8 mouse cellular contexts compared by ENCODE assay signal in genomic region chr4:103214925-103215820, GRCm38 (mm10). TPM values are rescaled to one million over a fixed set of nuclear protein-coding genes. Genes with fewer than 3 reads are reported as not detected.
A peak's percentile ranks its signal among the peaks of the same experiment; 100 is the strongest.
DNase-seq lines count a peak whose midpoint lies in the region; ATAC-seq lines count a peak whose summit lies in the region.

Slc35d1 (minus strand) TSS chr4:103215164.

- intact Hi-C loops in left cerebral cortex, postnatal 10 days (cut with DNase I), result no loop called here

- peak; percentile 91 for ATAC-seq in common myeloid progenitor, adult 5-6 weeks (replicated peaks; ENCODE audit: low read depth, poor library complexity, severe bottlenecking)
- peak; percentile 82 for ATAC-seq in megakaryocyte progenitor cell, adult 5-6 weeks (replicated peaks; ENCODE audit: poor library complexity)

- DNase-seq in adipocyte (ENCODE audit: low spot score), result peak; percentile 65
- DNase-seq in gastrocnemius, adult 8-10 months (ENCODE audit: low spot score in 2 of 2), result peak; percentile 45 to 60
- peak; percentile 78 for DNase-seq in induced T-regulatory cell, adult 2 months (ENCODE audit: low read depth)
- peak; percentile 82 to 91 for DNase-seq in left cerebral cortex, postnatal 10 days (ENCODE audit: extremely low spot score in 1 of 2, low spot score in 2 of 2)
- peak; percentile 82 for DNase-seq in right cerebral cortex, postnatal 25 days
- peak; percentile 63 to 71 for DNase-seq in urinary bladder, postnatal 36 days (ENCODE audit: low spot score in 2 of 2)

RNA-seq across cellular contexts. Expression of gene Slc35d1, which starts in this region (rescaled TPM):
- total RNA-seq in common myeloid progenitor, adult 5-6 weeks (2017), result 3.2 and 8.6 TPM in 2 replicates
- 1 to 10 TPM; 5.6 to 8.4 (median 6.9) TPM for total RNA-seq in gastrocnemius, adult 8-10 months (2022)
- 10 to 100 TPM; 12.0 to 13.4 TPM for total RNA-seq in left cerebral cortex, postnatal 10 days (2021)
- total RNA-seq in megakaryocyte progenitor cell, adult 5-6 weeks (2015), result 16.8 and 20.3 TPM in 2 replicates
- 5.3 and 6.7 TPM in 2 replicates for total RNA-seq in megakaryocyte progenitor cell, adult 5-6 weeks (2017)

Comparison
In these comparisons a context has a peak if more than half of its experiments do, and no peak if none do; other contexts are left out.
1. Peak in every context shown above with its lines: DNase-seq and ATAC-seq.